Mouse (Mus musculus) CH12F3 (cell line): ENCODE results near the gene Cfap20.
"Not testable (repeated sequence)": the region's sequence is repeated elsewhere in the genome, so short reads cannot be mapped to it uniquely, and the experiment has no call there.

Experiments
- in situ Hi-C: fragments of 300-500 bp; cut with MboI; formaldehyde crosslinking; loops from 2 replicates; pipeline ENCODE4 v1.14.3; 2020; ENCODE audit warnings: low sequenced_read_pairs

Gene Cfap20

DNA sequence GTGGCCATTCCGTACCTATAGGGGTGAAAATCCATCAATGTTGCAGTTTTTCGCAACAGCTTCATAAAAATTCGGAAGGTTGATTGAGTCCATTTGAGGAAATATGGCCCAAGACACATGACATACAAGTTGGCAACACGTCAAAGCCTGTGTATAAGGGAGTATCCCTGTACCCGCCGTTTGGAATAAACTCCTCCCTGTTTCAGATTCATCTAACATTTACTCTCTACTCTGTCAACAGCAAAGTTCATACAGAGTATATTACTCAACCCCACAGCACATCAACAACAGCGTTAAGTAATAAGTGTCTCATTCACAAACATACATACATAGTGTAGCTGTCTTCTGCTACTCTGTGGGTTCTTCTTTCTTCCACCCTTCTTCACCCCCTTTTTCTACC lies 10.0 kb downstream of the Cfap20 start:
- in situ Hi-C loops = loop anchor here (10.0 kb wide), 1 partner anchor 170 kb away; no protein-coding TSS in a partner anchor

DNA sequence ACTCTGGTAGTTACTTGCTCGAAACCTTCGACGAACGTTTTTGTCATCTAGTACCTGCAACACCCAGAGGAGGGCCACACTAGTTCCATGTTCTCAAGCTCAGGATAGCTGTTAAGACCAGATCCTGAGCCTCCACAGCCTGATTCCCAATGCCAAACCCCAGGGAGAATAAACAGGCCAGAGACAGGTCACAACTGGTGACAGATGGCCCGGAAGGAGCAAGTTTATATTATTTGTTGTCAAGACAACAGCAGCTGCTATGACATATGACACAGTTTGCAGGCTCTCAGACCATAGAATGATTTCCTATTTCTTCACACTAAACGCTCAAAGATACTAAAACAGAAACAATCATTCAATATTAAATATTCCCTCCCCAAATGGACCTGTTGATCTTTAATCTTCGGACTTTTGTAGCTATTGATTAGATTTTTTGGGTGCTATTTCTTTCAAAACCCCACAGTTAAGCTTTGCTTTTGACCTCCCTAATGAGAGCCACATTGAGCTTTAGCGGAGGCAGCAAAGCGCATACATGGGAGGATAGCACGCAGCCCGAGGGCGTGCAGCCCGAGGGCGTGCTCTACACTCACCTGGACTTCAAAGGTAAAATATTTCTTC lies 12.4 kb downstream of the Cfap20 start:
- in situ Hi-C loops = loop anchor here (10.0 kb wide), 1 partner anchor 168 kb away; no protein-coding TSS in a partner anchor

DNA sequence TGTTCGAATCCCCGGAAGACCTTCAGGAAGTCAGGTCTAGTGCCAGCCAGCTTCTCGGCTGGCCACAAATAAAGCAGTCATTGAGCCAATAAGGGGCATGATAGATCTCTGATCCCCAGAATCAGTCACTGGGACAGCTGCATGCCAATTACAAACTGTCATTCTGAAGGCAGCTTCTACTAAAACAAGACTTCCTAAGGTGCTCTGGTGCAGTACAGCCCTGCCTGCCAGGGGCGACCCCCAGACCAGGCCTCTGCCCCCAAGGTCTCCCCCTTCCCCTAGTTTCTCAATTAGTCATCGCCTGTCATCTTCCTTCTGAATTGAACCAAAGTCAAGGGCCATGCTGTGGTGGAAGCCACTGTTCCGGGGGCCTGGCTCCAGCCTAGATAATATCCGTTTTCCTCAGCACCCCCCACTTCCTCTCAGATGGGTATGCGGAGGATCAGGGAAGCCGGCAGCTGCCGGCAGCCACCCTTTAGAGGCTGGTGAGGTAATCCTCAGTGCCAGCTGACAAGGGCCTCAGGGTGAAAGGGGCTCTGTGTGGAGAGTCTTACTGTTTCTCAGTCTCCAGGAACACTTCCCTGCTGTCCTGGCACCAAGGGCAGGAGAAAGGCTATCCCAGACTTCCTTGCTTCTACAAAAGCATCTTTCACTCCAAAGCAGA lies 23.2 kb downstream of the Cfap20 start:
- in situ Hi-C loops = no loop called here

DNA sequence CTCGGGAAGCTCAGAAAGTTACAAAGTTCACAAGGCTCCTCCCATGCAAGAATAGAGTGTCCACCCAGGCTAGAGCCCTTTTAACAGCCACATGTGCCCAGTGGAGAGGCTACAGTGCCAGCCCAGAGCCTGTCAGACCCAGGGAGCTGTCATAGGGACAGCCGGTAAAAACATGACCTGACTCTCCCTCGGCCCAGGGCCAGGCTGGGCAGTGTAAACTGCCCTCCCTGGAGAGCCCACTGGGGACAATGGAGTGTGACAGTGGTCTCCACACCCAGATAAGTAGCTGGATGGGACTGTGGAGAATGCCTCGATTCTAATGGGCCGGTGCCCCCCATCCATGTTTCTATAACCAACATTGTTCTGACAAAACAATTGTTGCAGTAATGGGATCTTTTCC lies 25.2 kb downstream of the Cfap20 start:
- in situ Hi-C loops = no loop called here

DNA sequence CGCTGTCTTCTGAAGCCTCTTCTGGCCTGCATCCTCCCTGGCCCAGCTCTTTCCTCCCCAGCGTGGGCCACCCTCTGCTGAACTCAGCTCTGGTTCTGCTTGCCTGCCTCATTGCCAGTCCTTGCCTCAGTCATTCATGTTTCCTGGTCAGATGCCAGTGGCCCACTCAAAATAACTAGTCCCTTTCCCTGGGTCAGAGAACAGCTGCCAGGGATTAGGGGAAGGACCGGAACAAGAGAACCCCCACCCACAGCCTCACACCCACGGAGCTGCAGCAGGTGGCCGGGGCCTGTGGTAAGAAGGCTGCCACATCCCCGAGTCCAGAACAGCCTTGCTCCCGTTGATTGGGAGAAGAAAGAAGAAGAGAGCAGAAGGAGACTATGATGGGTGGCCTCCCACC lies 33.6 kb downstream of the Cfap20 start:
- in situ Hi-C loops = no loop called here

DNA sequence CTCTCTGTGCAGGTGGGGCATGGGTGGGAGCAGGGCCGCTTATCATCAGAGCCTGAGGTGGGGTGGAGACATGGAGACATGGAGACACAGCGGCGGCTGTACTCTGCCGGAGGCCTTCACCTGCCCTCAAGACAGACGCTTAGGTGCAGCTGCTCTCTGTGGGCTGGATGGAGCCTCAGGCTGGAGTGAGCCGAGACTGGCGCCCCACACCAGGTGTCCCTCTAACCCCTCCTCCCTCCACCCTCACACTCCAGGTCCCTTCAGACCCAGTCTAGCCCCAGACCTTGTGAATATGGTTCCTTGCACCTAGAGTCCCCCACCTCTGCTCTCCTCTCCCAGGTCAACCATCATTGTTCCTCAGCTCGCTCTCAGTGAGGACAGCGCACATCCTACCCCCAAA lies 35.5 kb downstream of the Cfap20 start:
- in situ Hi-C loops = no loop called here

DNA sequence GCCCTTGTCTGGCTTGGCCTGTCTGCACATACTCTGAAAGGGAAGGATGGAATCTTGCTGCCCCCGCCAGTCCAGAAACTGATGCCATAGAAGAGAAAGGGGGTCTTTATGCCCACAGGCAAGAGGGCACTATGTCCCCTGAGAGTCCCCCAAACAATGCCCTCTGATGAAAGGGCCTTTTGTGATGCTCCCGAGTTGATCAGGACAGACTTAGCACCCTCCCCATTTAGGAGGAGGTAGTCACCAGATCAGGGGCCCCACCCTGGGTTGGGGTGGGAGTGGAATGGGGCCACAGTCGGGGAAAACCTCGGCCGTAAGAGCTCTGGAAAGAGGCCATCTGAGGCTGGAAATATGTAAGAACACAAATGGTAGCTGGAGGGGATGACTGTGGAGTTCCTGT lies 37.5 kb downstream of the Cfap20 start:
- in situ Hi-C loops = no loop called here

DNA sequence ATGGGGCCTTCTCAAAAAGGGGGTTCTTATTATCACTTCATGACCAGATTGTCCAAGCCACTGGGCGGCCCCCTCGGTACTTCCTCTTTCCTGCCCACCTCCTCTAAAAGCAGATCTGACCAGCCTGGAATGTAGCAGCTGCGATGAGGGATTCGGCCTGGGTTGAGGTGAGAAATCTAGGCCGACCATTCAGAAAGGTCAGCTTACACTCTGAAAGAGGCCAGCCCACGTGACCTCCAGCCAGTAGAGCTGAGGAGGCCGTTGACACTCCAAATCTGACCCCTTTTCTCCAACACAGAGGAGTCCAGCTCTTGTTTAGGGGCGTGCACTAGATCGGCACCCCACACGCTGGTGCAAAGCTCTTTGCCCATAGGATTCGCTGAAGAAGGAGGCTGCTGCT lies 37.9 kb downstream of the Cfap20 start:
- in situ Hi-C loops = no loop called here

DNA sequence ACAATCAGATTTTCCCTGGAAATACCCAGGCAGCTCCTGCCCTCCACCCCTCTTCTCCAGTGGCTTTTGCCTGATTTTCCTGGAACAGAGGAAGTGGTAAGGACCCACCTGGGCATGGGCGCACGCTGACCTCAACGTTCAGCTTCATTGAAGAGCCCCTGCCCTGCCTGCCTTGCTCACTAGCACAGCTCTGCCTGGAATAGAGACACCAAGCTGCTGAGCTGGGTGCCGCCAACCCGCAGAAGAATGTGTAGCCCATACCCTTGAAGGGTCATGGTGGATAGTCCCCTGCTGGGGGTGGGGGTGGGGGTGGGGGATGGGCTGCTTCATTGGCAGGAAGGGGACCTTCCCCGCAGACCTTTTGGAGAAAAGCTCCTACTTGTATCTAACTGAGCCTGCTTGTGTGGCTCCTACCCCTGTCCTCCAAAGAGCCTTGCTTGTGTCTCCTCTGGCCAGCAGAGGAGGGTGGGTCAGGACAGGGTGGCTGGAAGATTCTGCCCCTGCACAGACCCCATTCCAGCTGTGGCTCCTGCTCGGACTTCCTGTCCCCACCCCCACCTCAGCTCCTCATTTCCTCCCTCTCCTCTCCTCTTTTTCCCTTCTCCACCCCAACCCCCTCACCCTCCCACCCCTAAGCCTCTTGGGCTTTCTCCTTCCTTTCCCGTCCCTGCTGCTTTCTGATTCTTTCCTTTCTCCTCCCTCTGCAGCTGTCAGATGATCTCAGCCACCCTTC lies 39.3 kb downstream of the Cfap20 start:
- in situ Hi-C loops = no loop called here

DNA sequence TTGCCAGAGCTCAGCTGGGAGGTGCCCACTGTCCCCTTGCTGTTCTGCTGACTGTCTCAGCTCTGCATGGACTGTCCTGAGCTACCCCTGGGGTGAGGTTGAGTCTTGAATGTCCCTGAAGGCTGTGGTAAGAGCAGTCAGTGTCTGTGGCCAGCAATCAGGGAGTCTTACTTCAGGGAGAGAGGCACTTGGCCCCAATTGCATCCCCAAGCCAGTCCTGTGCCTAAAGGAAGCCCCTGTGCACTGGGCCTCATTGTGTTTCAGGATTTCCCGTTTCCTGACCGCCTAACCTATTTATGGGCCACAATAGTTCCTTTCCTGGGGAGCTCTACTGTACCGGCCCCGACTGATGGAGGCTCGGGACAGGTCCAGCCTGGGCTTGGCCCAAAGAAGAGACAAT lies 42.1 kb downstream of the Cfap20 start:
- in situ Hi-C loops = no loop called here

DNA sequence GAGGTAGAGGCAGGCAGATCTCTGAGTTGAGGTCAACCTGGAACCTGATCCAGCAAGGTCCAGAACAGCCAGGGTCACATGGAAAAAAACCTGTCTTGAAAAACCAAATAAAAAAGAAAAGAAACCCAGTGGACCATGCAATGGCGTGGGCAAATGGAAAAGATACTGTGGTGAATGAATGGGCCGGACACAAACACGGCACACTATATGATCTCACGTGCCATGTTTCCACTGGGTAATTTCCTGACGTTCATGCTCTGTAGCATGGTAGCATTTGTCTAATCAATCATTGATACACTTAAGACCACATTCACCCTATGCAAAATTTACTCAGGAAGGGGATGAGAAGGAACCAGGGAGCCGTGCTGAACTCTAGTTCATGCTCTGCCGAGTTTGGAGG lies 43.6 kb downstream of the Cfap20 start:
- in situ Hi-C loops = no loop called here

DNA sequence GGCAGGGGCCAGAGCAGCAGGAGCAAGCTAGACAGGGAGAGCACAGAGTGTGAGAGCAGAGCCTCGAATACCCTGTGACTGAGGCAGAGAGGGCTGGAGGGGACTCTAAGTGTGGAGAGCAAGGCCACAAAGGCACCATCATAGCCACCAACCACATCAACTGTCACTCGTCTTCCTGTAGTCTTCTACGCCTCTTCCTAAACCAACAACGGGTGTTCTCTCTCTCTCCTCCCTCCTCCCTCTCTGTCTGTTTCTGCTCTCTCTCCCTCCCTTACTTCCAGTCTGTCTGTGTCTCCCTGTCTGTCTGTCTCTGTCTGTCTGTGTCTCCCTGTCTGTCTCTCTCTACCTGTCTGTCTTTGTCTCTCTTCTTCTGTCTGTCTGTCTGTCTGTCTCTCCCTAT lies 44.4 kb downstream of the Cfap20 start:
- in situ Hi-C loops = no loop called here

DNA sequence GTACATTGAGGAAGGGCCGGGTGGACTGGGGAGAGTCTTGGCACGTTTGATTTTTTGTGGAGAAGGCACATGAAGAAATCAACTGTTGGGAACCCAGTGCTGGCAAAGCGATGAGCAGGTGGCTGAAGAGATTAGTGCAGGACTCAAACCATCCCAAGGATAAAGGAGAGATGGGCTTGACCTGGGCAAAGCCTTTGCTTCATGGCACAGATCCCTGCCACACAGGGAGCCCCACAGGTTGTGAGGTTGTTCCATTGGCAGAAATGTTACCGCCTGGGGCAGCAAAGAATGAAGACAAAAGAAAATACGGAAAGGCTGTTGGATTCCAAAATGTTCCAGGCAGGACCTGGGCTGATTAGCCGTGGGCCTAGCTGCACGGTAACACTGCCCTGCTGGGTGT lies 46.7 kb downstream of the Cfap20 start:
- in situ Hi-C loops = no loop called here

DNA sequence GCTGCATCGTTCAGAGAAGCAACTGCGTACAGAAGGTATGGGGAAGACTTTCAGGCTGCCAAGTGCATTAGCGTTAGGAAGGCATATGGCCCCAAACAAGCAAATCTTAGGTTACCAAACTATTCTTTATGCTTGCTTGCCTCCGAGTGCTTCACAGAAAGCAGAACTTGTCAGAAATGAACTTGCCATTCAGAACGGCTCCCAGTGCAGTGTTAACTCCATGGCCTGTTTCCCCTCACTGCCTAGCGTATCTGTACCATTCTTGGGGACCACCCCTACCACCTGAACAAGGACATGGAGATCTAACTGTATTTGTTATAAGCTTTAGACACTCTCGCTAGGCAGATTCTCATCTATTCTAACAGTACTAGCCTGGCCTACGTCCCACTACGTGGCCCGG lies 47.4 kb downstream of the Cfap20 start:
- in situ Hi-C loops = no loop called here

DNA sequence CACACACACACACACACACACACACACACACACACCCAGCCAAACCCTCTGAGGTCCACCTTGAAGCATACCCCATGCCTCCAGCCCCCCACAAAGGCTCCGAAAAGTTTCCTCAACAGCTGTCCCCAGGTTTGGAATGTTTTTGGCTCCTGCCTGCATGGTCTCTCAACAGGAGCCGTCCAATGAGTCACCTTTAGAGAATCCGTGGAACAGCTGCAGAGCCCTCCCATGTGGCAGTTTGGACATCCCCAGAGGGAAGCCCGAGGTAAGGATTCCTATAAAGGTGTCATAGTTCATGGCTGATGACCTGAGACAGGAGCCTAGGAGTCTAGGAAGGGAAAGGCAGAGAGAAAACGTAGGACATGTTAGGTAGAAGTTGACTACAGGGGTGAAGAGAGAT lies 48.6 kb downstream of the Cfap20 start:
- in situ Hi-C loops = no loop called here

DNA sequence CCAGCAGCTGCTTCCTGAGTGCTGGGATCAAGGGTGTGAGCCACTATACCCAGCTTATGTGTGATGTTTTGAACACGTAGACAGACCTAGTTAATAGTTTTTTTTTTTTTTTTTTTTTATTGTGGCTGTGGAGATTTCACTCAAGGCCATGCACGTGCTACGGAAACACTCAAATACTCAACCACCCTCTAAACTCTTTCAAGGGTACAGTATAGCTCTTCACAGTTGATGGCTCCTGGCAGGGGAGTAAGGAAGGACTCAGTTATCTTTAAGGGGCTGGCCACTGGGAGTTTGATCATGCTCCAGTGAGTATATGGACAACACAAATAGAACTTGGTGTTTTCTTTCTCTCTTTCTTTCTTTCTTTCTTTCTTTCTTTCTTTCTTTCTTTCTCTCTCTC lies 50.2 kb downstream of the Cfap20 start:
- in situ Hi-C loops = no loop called here

DNA sequence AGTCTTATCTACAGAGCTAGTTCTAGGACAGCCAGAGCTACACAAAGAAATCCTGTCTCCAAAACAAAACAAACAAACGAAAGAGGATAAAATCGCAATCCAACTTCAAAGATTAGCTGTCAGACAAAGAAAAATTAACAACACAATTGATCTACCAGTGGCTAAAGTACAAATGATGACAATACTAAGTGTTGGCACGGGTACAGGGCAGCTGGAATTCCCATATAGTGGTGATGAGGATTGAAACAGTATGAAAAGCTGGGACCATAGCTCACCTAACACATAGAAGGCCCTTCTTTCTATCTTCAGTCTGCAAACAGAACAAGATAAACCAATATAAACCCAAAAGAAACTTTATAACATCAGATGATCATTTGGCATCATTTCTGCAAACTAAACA lies 53.1 kb downstream of the Cfap20 start:
- in situ Hi-C loops = no loop called here

DNA sequence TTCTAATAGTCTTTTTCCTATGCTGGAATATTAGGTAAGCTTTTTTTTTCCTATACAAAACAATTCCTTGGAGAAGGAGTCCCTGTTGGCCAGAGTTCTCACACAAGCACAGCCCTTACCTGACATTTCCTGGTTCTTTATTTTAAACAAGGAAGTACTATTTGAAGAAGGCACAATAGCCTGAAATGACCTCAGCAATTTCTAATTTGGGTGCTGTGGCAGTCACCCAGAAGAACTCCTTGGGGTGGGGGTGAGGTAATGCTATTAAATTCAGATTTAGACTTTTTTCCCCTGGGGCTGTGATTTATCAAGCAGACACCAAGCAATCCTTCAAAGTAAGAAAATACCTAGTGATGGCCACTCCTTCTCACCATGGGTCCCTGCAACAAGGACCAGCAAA lies 53.7 kb downstream of the Cfap20 start:
- in situ Hi-C loops = no loop called here

DNA sequence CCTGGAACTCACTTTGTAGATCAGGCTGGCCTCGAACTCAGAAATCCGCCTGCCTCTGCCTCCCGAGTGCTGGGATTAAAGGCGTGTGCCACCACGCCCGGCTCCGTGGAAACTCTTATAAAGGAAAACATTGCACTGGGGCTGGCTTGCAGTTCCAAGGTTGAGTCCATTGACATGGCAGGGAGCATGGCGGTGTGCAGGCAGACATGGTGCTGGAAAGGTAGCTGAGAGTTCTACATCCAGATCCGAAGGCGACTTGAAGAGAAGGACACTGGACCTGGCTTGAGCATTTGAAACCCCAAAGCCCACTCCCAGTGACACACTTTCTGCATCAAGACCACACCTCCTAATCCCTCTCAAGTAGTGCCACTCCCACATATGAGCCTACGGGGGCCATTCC lies 55.7 kb downstream of the Cfap20 start:
- in situ Hi-C loops = not testable (repeated sequence)

DNA sequence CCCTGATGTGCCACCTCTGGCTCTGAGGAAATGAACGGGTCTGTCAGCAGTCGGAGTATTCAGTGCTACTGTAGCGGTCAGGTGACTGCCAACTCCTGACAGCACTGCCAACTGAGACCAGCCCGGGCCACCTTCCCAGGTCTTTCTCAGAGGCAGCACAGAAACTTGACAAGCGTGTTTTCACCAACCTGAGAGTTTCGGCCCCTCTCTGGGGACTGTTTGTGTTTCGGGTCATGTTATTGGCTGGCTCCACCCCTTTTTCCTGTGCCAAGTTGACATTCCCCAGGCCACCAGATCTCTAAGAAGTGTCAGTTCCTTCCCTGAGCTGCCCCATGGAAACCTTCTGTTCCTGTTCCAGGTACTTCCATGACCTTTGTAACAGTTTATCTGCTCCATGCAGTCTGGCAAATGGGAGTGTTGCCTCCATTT lies 56.8 kb downstream of the Cfap20 start:
- in situ Hi-C loops = no loop called here

DNA sequence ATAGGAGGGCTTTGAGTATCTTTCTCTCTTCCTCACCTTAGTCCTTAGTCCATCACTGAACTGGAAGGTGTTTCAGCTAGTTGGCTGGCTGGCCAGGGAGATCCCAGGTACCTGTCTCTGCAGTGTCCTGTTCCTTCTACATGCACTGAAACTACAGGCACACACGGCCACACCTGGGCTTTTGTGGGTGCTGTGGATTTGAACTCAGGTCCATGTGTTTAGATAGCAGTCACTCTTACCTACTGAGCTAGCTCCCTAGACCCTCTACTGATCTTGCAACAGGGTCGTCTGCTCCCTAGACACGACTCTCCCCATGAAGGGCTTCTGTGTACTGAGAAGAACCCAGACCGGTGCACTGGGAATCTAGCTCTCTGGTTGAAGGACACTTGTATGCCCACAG lies 57.6 kb downstream of the Cfap20 start:
- in situ Hi-C loops = no loop called here

DNA sequence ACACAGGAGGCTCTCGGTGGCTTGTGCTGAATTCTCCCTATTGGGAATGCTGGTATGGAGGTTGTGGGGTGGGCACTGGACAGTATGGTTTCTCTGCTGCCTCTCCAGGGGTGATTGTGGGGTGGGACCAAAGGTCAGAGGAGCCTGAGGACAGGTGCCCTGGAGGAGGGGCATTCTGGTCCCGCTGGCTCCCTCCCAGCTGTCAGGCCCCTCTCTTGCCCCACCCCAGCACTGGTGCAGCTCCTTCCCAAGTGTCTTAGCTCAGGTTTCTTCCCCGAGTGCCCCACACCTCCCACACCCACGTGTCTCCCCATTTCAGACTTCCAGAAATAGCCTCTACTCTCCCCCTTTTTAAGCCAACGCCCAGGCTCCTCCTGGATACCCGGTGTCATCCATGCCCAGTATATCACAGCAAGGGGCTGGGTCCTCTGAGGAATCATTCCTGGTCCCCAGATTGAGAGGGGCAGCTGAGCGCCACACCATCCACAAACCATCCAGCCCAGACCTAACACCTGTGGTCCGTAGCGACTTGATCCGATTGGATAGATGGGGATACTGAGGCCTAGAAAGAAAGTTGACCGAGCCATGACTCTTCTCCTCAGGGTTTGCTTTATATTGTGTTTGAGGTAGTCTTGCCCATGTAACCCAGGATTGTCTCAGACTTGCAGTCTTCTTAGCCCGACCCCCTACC lies 58.2 kb downstream of the Cfap20 start:
- in situ Hi-C loops = no loop called here
